28 mouse cellular contexts compared by ENCODE assay signal in genomic region chr6:55804681-55805000, GRCm38 (mm10). TPM values are rescaled to one million over a fixed set of nuclear protein-coding genes. Genes with fewer than 3 reads are reported as not detected.
DNase-seq lines count a peak whose midpoint lies in the region; ATAC-seq and TF ChIP-seq lines count a peak whose summit lies in the region.
"Had no signal": no experiment of that assay in that cellular context is flagged by ENCODE, and none has a peak within 500 bp of the region (broad histone marks: within the 10 kb centered on the region; RNA-seq: fewer than 3 reads in every experiment).

No protein-coding gene starts in this region.

- H3K4me3 ChIP-seq in left cerebral cortex, adult 2 months, result no peak overlapping the region
- H3K4me3 ChIP-seq in forebrain, embryonic 16.5 days (replicated peaks; ENCODE audit: low read length), result peak overlapping the region; percentile 16
- H3K4me3 ChIP-seq: embryonic facial prominence, embryonic 13.5 days; hindbrain, embryonic 13.5 days; myocyte; neural tube, embryonic 13.5 days had no signal

- peak overlapping the region; percentile 84 for H3K27ac ChIP-seq in left cerebral cortex, adult 2 months
- peak overlapping the region; percentile 92 for H3K27ac ChIP-seq in forebrain, embryonic 16.5 days (ENCODE audit: low read length)
- H3K27ac ChIP-seq: embryonic facial prominence, embryonic 13.5 days; liver, embryonic 14.5 days; macrophage; neural tube, embryonic 13.5 days had no signal

- H3K9me3 ChIP-seq in forebrain, embryonic 16.5 days (ENCODE audit: control insufficient read depth, low read length), result no peaks in the 10 kb centered on the region
- H3K9me3 ChIP-seq: embryonic facial prominence, embryonic 13.5 days; hindbrain, embryonic 13.5 days; neural tube, embryonic 13.5 days had no signal

- DNase-seq in frontal cortex, postnatal 10 days (ENCODE audit: low spot score in 2 of 2), result no peak
- DNase-seq in left cerebral cortex, adult 2 months (ENCODE audit: extremely low spot score in 1 of 2, low spot score in 2 of 2), result peak in 1 of 2 experiments; percentile 30
- DNase-seq in left cerebral cortex, adult 11 months (ENCODE audit: low spot score), result no peak
- peak; percentile 68 for DNase-seq in brain, adult 2 months (ENCODE audit: low read depth, low spot score)
- DNase-seq: gastrocnemius, postnatal 25 days; kidney, adult 11 months; kidney, postnatal 14 days; liver; lung, adult 2 months had no signal

- H3K4me1 ChIP-seq in forebrain, embryonic 16.5 days (replicated peaks; ENCODE audit: control insufficient read depth, insufficient read depth, low read length), result peaks cover 18% of the 10 kb centered on the region

- H3K9ac ChIP-seq in forebrain, embryonic 16.5 days (replicated peaks; ENCODE audit: low read depth, low read length), result peak overlapping the region; percentile 28; the same call in 1 of the 2 replicates
- H3K9ac ChIP-seq: embryonic facial prominence, embryonic 13.5 days; hindbrain, embryonic 13.5 days; liver, embryonic 14.5 days; neural tube, embryonic 13.5 days had no signal

- H3K27me3 ChIP-seq in forebrain, embryonic 16.5 days (replicated peaks; ENCODE audit: control insufficient read depth, insufficient read depth, low read length), result no peaks in the 10 kb centered on the region
- H3K27me3 ChIP-seq: embryonic facial prominence, embryonic 13.5 days; neural tube, embryonic 13.5 days had no signal

- peak overlapping the region; percentile 33 for H3K4me2 ChIP-seq in forebrain, embryonic 16.5 days (ENCODE audit: low read length)
- H3K4me2 ChIP-seq: heart, embryonic 11.5 days; hindbrain, embryonic 13.5 days; neural tube, embryonic 13.5 days had no signal

- intact Hi-C loops in left cerebral cortex, adult 2 months (cut with DNase I), result loop anchor here (2.0 to 10.0 kb wide), 6 partner anchors 84 to 410 kb away; partner anchors contain the start of gene Neurod6

- H3K36me3 ChIP-seq in forebrain, embryonic 16.5 days (ENCODE audit: control insufficient read depth, insufficient read depth), result no peaks in the 10 kb centered on the region
- H3K36me3 ChIP-seq: embryonic facial prominence, embryonic 13.5 days; hindbrain, embryonic 13.5 days; neural tube, embryonic 13.5 days had no signal

- peak; percentile 21 for ATAC-seq in frontal cortex, adult (ENCODE audit: low TSS enrichment)
- ATAC-seq in forebrain, embryonic 16.5 days, result no peak
- no peak for ATAC-seq in monocyte, adult 5-6 weeks (replicated peaks; ENCODE audit: insufficient number of reproducible peaks, low FRiP score, low TSS enrichment, poor library complexity, severe bottlenecking)
- ATAC-seq: CD4-positive, CD25-positive, alpha-beta regulatory T cell, adult 4 months; inflammation-experienced regulatory T-cells, adult 6 months; midbrain, embryonic 16.5 days had no signal

- TF ChIP-seq CTCF in left cerebral cortex, adult 2 months (IDR thresholded peaks at IDR 0.05), result no peak

- 68% methylated on average over 4 of the region's 4 CpGs for WGBS in forebrain, embryonic 16.5 days

RNA-seq across cellular contexts. Expression of gene Itprid1, which starts 32.1 kb away (rescaled TPM):
- 1 to 10 TPM; 1.3 to 1.5 TPM for total RNA-seq in left cerebral cortex, adult 2 months (2021)
- polyA plus RNA-seq in forebrain, embryonic 16.5 days (2015; fragmentation: Nextera tagmentation; extraction: Ambion mirVana), result 2.9 and 3.1 TPM in 2 replicates
- total RNA-seq in monocyte, adult 5-6 weeks (2017), result not detected in 3 replicates
- total RNA-seq: gastrocnemius, adult 18-20 months; gastrocnemius, postnatal 25 days; heart, postnatal 4 days had no signal
- polyA plus RNA-seq: CD4-positive, CD25-positive, alpha-beta regulatory T cell, adult 4 months; heart, embryonic 11.5 days; inflammation-experienced regulatory T-cells, adult 6 months; kidney, embryonic 14.5 days; limb, embryonic 11.5 days; liver, embryonic 14.5 days; macrophage; myocyte; neural tube, embryonic 13.5 days; testis, adult 2 months; thymus, postnatal 0 days had no signal
